Mouse (Mus musculus) kidney, adult 10 weeks (tissue): ENCODE data around the gene Mmgt2. TPM values are rescaled to one million over a fixed set of nuclear protein-coding genes. Genes with fewer than 3 reads are reported as not detected.

Source experiments
- polyA plus RNA-seq: library from polyadenylated mRNA; stranded (reverse); fragments of 350-450 nt; fragmentation: Illumina TruSeq; extraction: RNeasy Lipid Tissue Mini Kit (QIAGEN cat#74804); gene quantifications from one replicate; pipeline ENCODE4 v1.2.3, GENCODE M21; 2014; ENCODE audit warnings: low read depth, low replicate concordance

The Mmgt2 gene
- 15.0 TPM for polyA plus RNA-seq

DNA sequence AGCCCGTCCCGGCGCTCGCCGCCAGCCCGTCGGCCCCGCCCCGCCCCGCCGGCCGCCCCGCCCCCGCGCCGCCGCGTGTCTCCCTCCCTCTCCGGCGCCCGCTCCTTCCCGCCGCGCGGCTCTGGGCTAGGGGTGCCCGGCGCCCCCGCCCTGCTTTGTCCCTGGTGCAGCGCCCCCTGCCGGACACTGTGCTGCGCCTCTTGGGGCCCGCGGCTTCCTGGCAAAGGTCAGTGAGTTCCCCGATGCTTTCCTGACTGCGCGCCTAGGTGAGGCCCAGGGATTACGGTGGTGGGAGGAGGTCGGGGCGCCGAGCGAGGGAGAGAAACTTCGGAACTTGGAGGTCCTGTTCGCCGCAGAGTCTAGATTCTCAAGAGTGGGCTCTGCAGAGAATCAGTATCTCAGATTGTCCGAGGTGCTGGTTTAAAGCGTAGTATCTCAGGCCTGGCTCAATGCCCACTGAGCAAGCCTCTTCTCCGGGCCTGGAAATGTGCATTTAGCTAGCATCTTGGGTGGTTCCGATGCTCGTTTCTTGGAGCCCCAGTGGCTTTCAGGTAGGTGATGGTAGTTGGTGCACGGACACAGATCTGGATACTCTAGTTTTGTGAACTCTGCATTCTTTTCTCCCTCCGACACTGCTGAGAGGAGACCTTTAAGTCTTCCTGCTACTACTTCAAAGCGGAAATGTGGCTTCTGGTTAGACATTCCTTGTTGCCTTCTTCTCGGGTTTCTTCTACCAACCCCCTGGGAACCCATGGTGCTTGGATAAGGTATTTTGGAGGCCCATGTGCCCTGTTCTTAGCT lies at the start of gene Mmgt2:
Gene Mmgt2, plus strand, starts transcription at position 74 of the 801 bp plus-strand sequence.

DNA sequence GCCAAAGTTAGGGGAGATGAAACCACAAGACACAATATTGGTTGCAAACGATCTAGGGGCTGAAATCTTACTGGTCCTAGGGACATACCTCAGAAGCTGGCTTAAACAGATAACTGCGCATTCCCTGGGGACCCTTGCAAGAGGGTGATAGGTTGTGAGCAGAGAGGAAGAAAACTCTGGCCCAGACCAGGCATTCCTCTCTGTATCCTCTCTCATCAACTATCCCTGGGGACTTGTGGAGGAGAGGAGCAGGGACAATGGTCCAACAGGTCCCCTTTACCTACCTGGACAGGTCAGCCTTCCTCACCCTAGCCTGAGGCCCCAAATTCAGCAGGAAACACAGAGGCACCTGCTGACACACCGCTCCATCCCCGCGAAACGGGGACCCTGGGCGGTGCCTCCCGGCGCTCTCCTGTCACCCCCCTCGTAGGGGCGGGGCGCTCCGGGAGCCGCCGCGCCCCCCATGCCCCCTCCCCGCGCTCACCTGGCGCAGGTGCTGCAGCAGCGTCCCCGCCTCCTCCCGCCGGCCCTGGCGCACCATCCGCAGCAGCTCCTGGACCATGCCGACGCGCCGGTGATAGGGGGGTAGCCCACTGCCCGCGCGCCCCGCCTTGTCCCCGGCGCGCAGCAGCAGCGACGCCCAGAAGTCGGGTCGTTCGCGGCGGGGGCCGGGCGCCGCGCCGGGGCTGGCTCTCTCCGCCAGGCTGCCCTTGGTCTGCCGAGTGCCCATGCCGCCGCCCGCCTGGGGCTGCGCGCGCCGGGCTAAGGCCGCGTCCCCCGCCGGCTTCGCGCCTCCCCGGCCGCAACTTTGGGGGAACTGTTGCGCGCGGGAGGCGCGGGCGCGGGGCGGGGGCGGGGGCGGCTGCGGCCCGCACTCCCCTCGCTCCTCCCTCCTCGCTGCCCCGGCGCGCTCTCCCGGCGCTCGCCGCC lies 538 bp upstream of the Mmgt2 start, which contains the start of gene Lrrc75a:
Gene Lrrc75a, minus strand, starts transcription at position 863 of the 930 bp plus-strand sequence.

Other genes starting within 250 kb of the Mmgt2 start
- 4.7 TPM for gene Pigl, start 190.2 kb upstream of the Mmgt2 start, polyA plus RNA-seq
- gene Ncor1, start 190.1 kb upstream of the Mmgt2 start, polyA plus RNA-seq = 189 TPM
- 17.1 TPM for gene Cenpv, start 109.4 kb upstream of the Mmgt2 start, polyA plus RNA-seq
- gene Ubb, start 97.5 kb upstream of the Mmgt2 start, polyA plus RNA-seq = 40.9 TPM
- gene Trpv2, start 74.2 kb upstream of the Mmgt2 start, polyA plus RNA-seq = not detected
- gene Lrrc75a, start 141 bp upstream of the Mmgt2 start, polyA plus RNA-seq = 3.5 TPM
- 1.7 TPM for gene Zfp287, start 83.2 kb downstream of the Mmgt2 start, polyA plus RNA-seq
- gene Gm10428, start 104.4 kb downstream of the Mmgt2 start, polyA plus RNA-seq = not detected
- gene Zfp286, start 140.8 kb downstream of the Mmgt2 start, polyA plus RNA-seq = 1.7 TPM
- 3.8 TPM for gene Trim16, start 171.6 kb downstream of the Mmgt2 start, polyA plus RNA-seq
- 0.44 TPM for gene Fbxw10, start 198.4 kb downstream of the Mmgt2 start, polyA plus RNA-seq
- gene Tvp23b, start 230.8 kb downstream of the Mmgt2 start, polyA plus RNA-seq = 120 TPM